In genomic region chr1:71070771-71071170, GRCm38 (mm10) we compare ENCODE assay signal across 22 mouse cellular contexts. TPM values are rescaled to one million over a fixed set of nuclear protein-coding genes. Genes with fewer than 3 reads are reported as not detected.
DNase-seq lines count a peak whose midpoint lies in the region; ATAC-seq lines count a peak whose summit lies in the region.
"Had no signal": no experiment of that assay in that cellular context is flagged by ENCODE, and none has a peak within 500 bp of the region (broad histone marks: within the 10 kb centered on the region; RNA-seq: fewer than 3 reads in every experiment).

No protein-coding gene starts in this region.

- DNase-seq in liver, embryonic 11.5 days (ENCODE audit: low spot score), result no peak
- DNase-seq in liver, result no peak
- DNase-seq in lung, adult 18-20 months, result no peak
- no peak for DNase-seq in kidney, adult 11 months
- no peak for DNase-seq in midbrain, embryonic 11.5 days (ENCODE audit: low spot score, missing footprints)
- DNase-seq: cerebellum, adult 8-10 months; gastrocnemius, postnatal 36 days; heart, postnatal 10 days; lung, postnatal 4 days; thymus, postnatal 4 days had no signal

- ATAC-seq in liver, embryonic 11.5 days (replicated peaks; ENCODE audit: low FRiP score), result peak; percentile 88
- 0 out of 2 replicates have a peak, but pooled peaks have one; percentile 25 for ATAC-seq in erythroid progenitor cell, adult 5-6 weeks (replicated peaks; ENCODE audit: low FRiP score, poor library complexity, severe bottlenecking)
- peak; percentile 84 for ATAC-seq in liver, embryonic 16.5 days (ENCODE audit: low read depth)
- ATAC-seq in midbrain, embryonic 11.5 days (ENCODE audit: low FRiP score), result no peak
- ATAC-seq: forebrain, embryonic 16.5 days had no signal

- peaks cover 6% of the 10 kb centered on the region; the same call in 1 of the 2 replicates for H3K36me3 ChIP-seq in liver, embryonic 11.5 days (ENCODE audit: control insufficient read depth, insufficient read depth, low read length)
- peaks cover 10% of the 10 kb centered on the region for H3K36me3 ChIP-seq in liver, embryonic 16.5 days (ENCODE audit: control insufficient read depth, insufficient read depth)
- H3K36me3 ChIP-seq in midbrain, embryonic 11.5 days (ENCODE audit: control insufficient read depth, insufficient read depth, low read length), result no peaks in the 10 kb centered on the region
- H3K36me3 ChIP-seq: embryonic facial prominence, embryonic 12.5 days; hindbrain, embryonic 12.5 days; kidney, embryonic 15.5 days; lung, embryonic 15.5 days; midbrain, embryonic 12.5 days; neural tube, embryonic 12.5 days had no signal

- no peaks in the 10 kb centered on the region for H3K9me3 ChIP-seq in liver, embryonic 11.5 days (ENCODE audit: control insufficient read depth, low read length)
- H3K9me3 ChIP-seq in liver, embryonic 16.5 days (replicated peaks; ENCODE audit: control insufficient read depth, low read length), result no peaks in the 10 kb centered on the region
- no peaks in the 10 kb centered on the region for H3K9me3 ChIP-seq in midbrain, embryonic 11.5 days (ENCODE audit: control insufficient read depth, low read length)
- H3K9me3 ChIP-seq: embryonic facial prominence, embryonic 12.5 days; hindbrain, embryonic 12.5 days; kidney, embryonic 15.5 days; limb, embryonic 12.5 days; lung, embryonic 15.5 days; midbrain, embryonic 12.5 days; neural tube, embryonic 12.5 days had no signal

- peaks cover 11% of the 10 kb centered on the region; the same call in 1 of the 2 replicates for H3K4me1 ChIP-seq in liver, embryonic 11.5 days (replicated peaks; ENCODE audit: control insufficient read depth, insufficient read depth, low read length)
- H3K4me1 ChIP-seq in liver, embryonic 16.5 days (ENCODE audit: control insufficient read depth, low read depth, low read length), result peaks cover 12% of the 10 kb centered on the region
- no peaks in the 10 kb centered on the region for H3K4me1 ChIP-seq in midbrain, embryonic 11.5 days (ENCODE audit: control insufficient read depth, insufficient read depth, low read length)
- H3K4me1 ChIP-seq: embryonic facial prominence, embryonic 12.5 days; hindbrain, embryonic 12.5 days; kidney, embryonic 15.5 days; limb, embryonic 12.5 days; lung, embryonic 15.5 days; midbrain, embryonic 12.5 days; neural tube, embryonic 12.5 days had no signal

- H3K9ac ChIP-seq in liver, embryonic 11.5 days (ENCODE audit: low read depth, low read length), result no peak overlapping the region
- no peak overlapping the region for H3K9ac ChIP-seq in liver, embryonic 16.5 days (ENCODE audit: low read depth, low read length)
- H3K9ac ChIP-seq in midbrain, embryonic 11.5 days (ENCODE audit: low read length), result no peak overlapping the region
- H3K9ac ChIP-seq: embryonic facial prominence, embryonic 12.5 days; hindbrain, embryonic 12.5 days; kidney, embryonic 15.5 days; limb, embryonic 12.5 days; lung, embryonic 15.5 days; midbrain, embryonic 12.5 days; neural tube, embryonic 12.5 days had no signal

- no peaks in the 10 kb centered on the region for H3K27me3 ChIP-seq in liver, embryonic 11.5 days (replicated peaks; ENCODE audit: control insufficient read depth, insufficient read depth, low read length)
- H3K27me3 ChIP-seq in liver, embryonic 16.5 days (ENCODE audit: control insufficient read depth, insufficient read depth, low read depth, low read length), result no peaks in the 10 kb centered on the region
- H3K27me3 ChIP-seq in midbrain, embryonic 11.5 days (ENCODE audit: control insufficient read depth, insufficient read depth, low read length), result no peaks in the 10 kb centered on the region
- H3K27me3 ChIP-seq: embryonic facial prominence, embryonic 12.5 days; hindbrain, embryonic 12.5 days; kidney, embryonic 15.5 days; limb, embryonic 12.5 days; lung, embryonic 15.5 days; midbrain, embryonic 12.5 days; neural tube, embryonic 12.5 days had no signal

- H3K27ac ChIP-seq in liver, embryonic 11.5 days (ENCODE audit: low read depth, low read length), result no peak overlapping the region
- H3K27ac ChIP-seq in liver, embryonic 16.5 days (ENCODE audit: low read length), result no peak overlapping the region
- H3K27ac ChIP-seq in midbrain, embryonic 11.5 days (ENCODE audit: low read depth, low read length), result no peak overlapping the region
- H3K27ac ChIP-seq: embryonic facial prominence, embryonic 12.5 days; hindbrain, embryonic 12.5 days; kidney, embryonic 15.5 days; limb, embryonic 12.5 days; lung, embryonic 15.5 days; midbrain, embryonic 12.5 days; neural tube, embryonic 12.5 days had no signal

- no peak overlapping the region for H3K4me2 ChIP-seq in liver, embryonic 11.5 days
- no peak overlapping the region for H3K4me2 ChIP-seq in liver, embryonic 16.5 days (ENCODE audit: low read depth, low read length)
- no peak overlapping the region for H3K4me2 ChIP-seq in midbrain, embryonic 11.5 days
- H3K4me2 ChIP-seq: embryonic facial prominence, embryonic 12.5 days; heart, embryonic 11.5 days; hindbrain, embryonic 12.5 days; kidney, embryonic 15.5 days; limb, embryonic 12.5 days; lung, embryonic 15.5 days; midbrain, embryonic 12.5 days; neural tube, embryonic 12.5 days had no signal

- H3K4me3 ChIP-seq in liver, embryonic 11.5 days (ENCODE audit: low read depth, low read length), result no peak overlapping the region
- no peak overlapping the region for H3K4me3 ChIP-seq in liver, embryonic 16.5 days (ENCODE audit: low read depth, low read length)
- H3K4me3 ChIP-seq in midbrain, embryonic 11.5 days (ENCODE audit: low read depth, low read length), result no peak overlapping the region
- H3K4me3 ChIP-seq: embryonic facial prominence, embryonic 12.5 days; erythroblast, embryonic 14.5 days; hindbrain, embryonic 12.5 days; kidney, embryonic 15.5 days; limb, embryonic 12.5 days; lung, embryonic 15.5 days; midbrain, embryonic 12.5 days; neural tube, embryonic 12.5 days had no signal

RNA-seq across cellular contexts. Expression of gene Bard1, which starts 32.2 kb away (rescaled TPM):
- polyA plus RNA-seq in liver, embryonic 11.5 days (2014; fragmentation: Nextera tagmentation; extraction: Ambion mirVana), result 2.9 and 3.5 TPM in 2 replicates
- total RNA-seq in erythroid progenitor cell, adult 5-6 weeks (2015; ENCODE audit: low replicate concordance), result 52.6 and 62.0 TPM in 2 replicates
- total RNA-seq in erythroid progenitor cell, adult 5-6 weeks (2017; ENCODE audit: low replicate concordance), result 44.6 and 50.4 TPM in 2 replicates
- polyA plus RNA-seq in liver, embryonic 16.5 days (2015; fragmentation: Nextera tagmentation; extraction: Ambion mirVana), result 1.8 and 2.6 TPM in 2 replicates
- polyA plus RNA-seq in midbrain, embryonic 11.5 days (2014; fragmentation: Nextera tagmentation; extraction: Ambion mirVana), result 2.0 and 2.7 TPM in 2 replicates
